Mouse (Mus musculus): ENCODE results near the gene Gm13769.
"Not testable (repeated sequence)": the region's sequence is repeated elsewhere in the genome, so short reads cannot be mapped to it uniquely, and the experiment has no call there.

DNA sequence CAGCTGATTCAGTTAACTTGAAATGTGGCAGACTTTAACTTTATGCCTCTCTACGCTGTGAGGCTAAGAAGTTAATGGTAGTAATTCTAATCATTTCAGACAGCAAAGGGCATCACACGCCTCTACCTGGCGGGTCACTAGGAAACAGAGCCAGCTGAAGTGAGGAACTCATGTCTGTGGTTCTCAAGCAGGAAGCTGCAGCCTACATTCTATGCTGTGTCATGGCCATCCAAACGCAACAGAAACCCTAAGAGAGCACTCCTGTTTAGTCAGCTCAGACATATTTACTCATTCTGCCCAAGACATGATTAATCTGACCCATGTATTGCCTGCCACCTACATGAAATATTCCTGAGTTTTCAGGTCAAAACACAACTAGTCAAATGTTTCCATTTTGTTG, 24.7 kb downstream of the Gm13769 start:
- not testable (repeated sequence) for TF ChIP-seq CTCF, EP300 (IDR thresholded peaks at IDR 0.05; ENCODE audit: low read depth)

Data from heart, postnatal 0 days (tissue).